Mouse (Mus musculus) brain, embryonic 14.5 days (tissue): Measurements from ENCODE around the gene Ambp.

Experiments
- CTCF ChIP-seq: fragments of 200-500 bp; IDR thresholded peaks from 2 replicates; pipeline ENCODE4 v1.5.1; 2012; ENCODE audit warnings: inconsistent platforms, mild to moderate bottlenecking, moderate library complexity, borderline replicate concordance; ENCODE audit not compliant: insufficient read depth, insufficient read length; ENCODE audit errors: extremely low read depth
- POLR2A ChIP-seq: fragments of 200-500 bp; IDR thresholded peaks from 2 replicates; pipeline ENCODE4 v1.6.1; 2012; ENCODE audit warnings: mild to moderate bottlenecking, inconsistent platforms, borderline replicate concordance; ENCODE audit not compliant: poor library complexity, insufficient read depth, insufficient read length, severe bottlenecking; ENCODE audit errors: extremely low read depth

DNA sequence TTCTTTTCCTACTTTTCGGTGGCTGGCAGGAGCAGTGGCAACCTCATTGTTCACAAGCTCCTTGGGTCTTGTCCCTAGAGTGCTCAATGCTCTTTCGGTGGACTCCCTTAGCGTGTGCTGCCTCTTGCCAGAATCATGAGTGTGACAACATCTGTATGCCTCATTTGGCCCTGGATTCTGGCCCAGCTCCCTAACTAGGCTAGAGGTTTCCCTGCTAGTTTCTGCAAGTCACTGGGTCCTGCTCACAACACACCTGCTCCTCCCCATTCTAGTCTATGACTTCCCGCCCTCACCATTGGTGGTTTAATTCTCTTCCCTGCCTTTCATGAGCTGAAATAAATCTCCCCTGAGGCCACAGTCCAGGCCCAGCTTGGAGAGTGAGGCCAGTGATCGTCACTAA, 44.8 kb upstream of the Ambp start:
- TF ChIP-seq CTCF (no peak), POLR2A (no peak)
